Mouse (Mus musculus) heart, embryonic 15.5 days (tissue): ENCODE results near the gene Acp2. TPM values are rescaled to one million over a fixed set of nuclear protein-coding genes. Genes with fewer than 3 reads are reported as not detected.
"Not testable (repeated sequence)": the region's sequence is repeated elsewhere in the genome, so short reads cannot be mapped to it uniquely, and the experiment has no call there.

ENCODE experiments used
- ATAC-seq: fragments of 200-750 bp; cut with Nextera tagmentation; replicated peaks from 2 replicates; pipeline ENCODE4 v1.8.0; 2017; ENCODE audit warnings: low read depth, moderate TSS enrichment; ENCODE audit not compliant: insufficient number of reproducible peaks, insufficient read depth, low FRiP score
- H3K27ac ChIP-seq: fragments of 300-500 bp; sonication (generic); 2 replicates; pipeline ENCODE4 v1.5.1; 2015; ENCODE audit warnings: mild to moderate bottlenecking, inconsistent platforms
- H3K27me3 ChIP-seq: fragments of 300-500 bp; sonication (generic); 2 replicates; pipeline ENCODE4 v1.6.1; 2015; ENCODE audit warnings: inconsistent platforms
- H3K36me3 ChIP-seq: fragments of 300-500 bp; sonication (generic); 2 replicates; pipeline ENCODE4 v1.6.1; 2015; ENCODE audit warnings: mild to moderate bottlenecking, inconsistent platforms
- H3K4me1 ChIP-seq: fragments of 300-500 bp; sonication (generic); replicated peaks from 2 replicates; pipeline ENCODE4 v1.6.1; 2015; ENCODE audit warnings: inconsistent platforms
- H3K4me2 ChIP-seq: fragments of 300-500 bp; sonication (generic); 2 replicates; pipeline ENCODE4 v1.6.1; 2015; ENCODE audit warnings: inconsistent platforms, mild to moderate bottlenecking, moderate library complexity
- H3K4me3 ChIP-seq: fragments of 300-500 bp; sonication (generic); 2 replicates; pipeline ENCODE4 v1.5.1; 2015; ENCODE audit warnings: mild to moderate bottlenecking, inconsistent platforms
- H3K9ac ChIP-seq: fragments of 300-500 bp; sonication (generic); 2 replicates; pipeline ENCODE4 v1.6.1; 2015; ENCODE audit warnings: mild to moderate bottlenecking, inconsistent platforms
- H3K9me3 ChIP-seq: fragments of 300-500 bp; sonication (generic); replicated peaks from 2 replicates; pipeline ENCODE4 v1.6.1; 2016; ENCODE audit warnings: inconsistent platforms
- WGBS: fragments of 180-500 bp; shearing (Covaris S2); methylation state at CpG from one replicate; pipeline ENCODE4 v1.1.7; 2015; ENCODE audit warnings: mixed read lengths; 5-methylcytosine and 5-hydroxymethylcytosine counted together
- polyA plus RNA-seq: library from polyadenylated mRNA; unstranded; fragments of >200 nt; fragmentation: Nextera tagmentation; extraction: Ambion mirVana; gene quantifications from 2 replicates; pipeline ENCODE4 v1.2.1, GENCODE M21; 2015

Gene Acp2
- polyA plus RNA-seq, 1 experiment from 2014 or later, result 15.2 TPM

DNA sequence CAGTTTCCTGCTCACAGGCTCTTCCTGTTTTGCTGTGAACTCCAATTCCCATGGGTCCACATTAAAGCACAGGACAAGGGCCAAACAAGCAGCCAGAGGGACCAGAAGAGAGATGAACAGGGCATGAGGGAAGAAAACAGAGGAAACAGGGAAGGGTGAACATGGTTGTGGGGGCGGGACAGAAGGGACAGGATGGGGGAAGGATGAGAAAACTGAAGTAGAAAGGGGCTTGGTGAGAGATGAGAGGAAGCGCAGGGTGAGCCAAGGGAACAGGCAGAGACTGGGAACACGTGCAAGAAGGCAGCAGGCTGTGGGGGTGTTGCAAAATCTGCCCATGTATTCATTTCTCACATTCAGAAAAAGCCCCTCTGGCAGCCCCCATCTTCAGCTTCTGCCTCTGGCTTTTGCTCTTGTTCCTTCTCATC lies 6.1 kb upstream of the Acp2 start:
- Histone ChIP-seq H3K4me1 (peaks cover 14% of the 10 kb centered on the region), H3K27me3 (no peaks in the 10 kb centered on the region; the same call in 1 of the 2 replicates), H3K4me2 (no peak overlapping the region), H3K36me3 (no peaks in the 10 kb centered on the region), H3K9me3 (no peaks in the 10 kb centered on the region), H3K4me3 (no peak overlapping the region), H3K27ac (no peak overlapping the region; the same call in 1 of the 2 replicates), H3K9ac (no peak overlapping the region)
- no peak for ATAC-seq
- 47% methylated on average over 3 of the region's 3 CpGs for WGBS

- WGBS, result 87% methylated on average over 3 of the region's 3 CpGs
- H3K9me3 ChIP-seq, result no peaks in the 10 kb centered on the region
- no peak overlapping the region for H3K27ac ChIP-seq
- H3K36me3 ChIP-seq, result no peaks in the 10 kb centered on the region
- no peaks in the 10 kb centered on the region for H3K27me3 ChIP-seq
- H3K9ac ChIP-seq, result no peak overlapping the region
- H3K4me1 ChIP-seq, result peaks cover 26% of the 10 kb centered on the region
- H3K4me3 ChIP-seq, result no peak overlapping the region
- no peak overlapping the region for H3K4me2 ChIP-seq
- ATAC-seq, result no peak
Measured at GRCm38 (mm10) chr2:91198888-91199287, 3.8 kb upstream of the Acp2 start.

GRCm38 (mm10) chr2:91202972-91203656 lies 429 bp downstream of the Acp2 start:
- no peaks in the 10 kb centered on the region for H3K27me3 ChIP-seq
- WGBS, result 12% methylated on average over 20 of the region's 20 CpGs
- no peaks in the 10 kb centered on the region for H3K9me3 ChIP-seq
- peaks cover 27% of the 10 kb centered on the region for H3K36me3 ChIP-seq
- ATAC-seq, result no peak
- H3K4me3 ChIP-seq, result peak overlapping the region; percentile 63
- H3K4me2 ChIP-seq, result peak overlapping the region; percentile 61
- H3K9ac ChIP-seq, result peak overlapping the region; percentile 71
- peaks cover 15% of the 10 kb centered on the region for H3K4me1 ChIP-seq
- peak overlapping the region; percentile 96 for H3K27ac ChIP-seq

GRCm38 (mm10) chr2:91206254-91206775 lies 3.6 kb downstream of the Acp2 start:
- Histone ChIP-seq H3K27ac (no peak overlapping the region), H3K9ac (no peak overlapping the region), H3K27me3 (no peaks in the 10 kb centered on the region), H3K36me3 (peaks cover 56% of the 10 kb centered on the region), H3K9me3 (no peaks in the 10 kb centered on the region), H3K4me1 (peaks cover 15% of the 10 kb centered on the region), H3K4me2 (no peak overlapping the region), H3K4me3 (no peak overlapping the region)
- ATAC-seq, result no peak
- 89% methylated on average over 9 of the region's 9 CpGs for WGBS

DNA sequence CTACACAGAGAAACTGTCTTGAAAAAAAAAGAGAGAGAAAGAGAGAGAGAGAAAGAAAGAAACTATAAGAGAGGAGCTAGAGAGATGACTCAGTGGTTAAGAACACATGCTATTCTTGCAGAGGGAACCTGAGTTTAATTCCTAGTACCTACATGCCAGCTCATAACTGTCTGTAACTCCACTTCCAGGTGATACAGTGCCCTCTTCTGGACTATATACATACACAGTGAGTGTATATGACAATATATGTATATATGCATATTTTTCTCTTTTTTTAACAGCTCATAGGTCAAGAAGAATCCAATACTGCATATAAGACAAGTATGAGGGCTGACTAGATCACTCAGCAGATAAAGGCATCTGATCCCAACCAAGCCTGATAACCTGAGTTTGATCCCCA lies 10.6 kb downstream of the Acp2 start:
- no peak for ATAC-seq
- H3K27ac ChIP-seq, result no peak overlapping the region
- H3K9me3 ChIP-seq, result no peaks in the 10 kb centered on the region
- H3K9ac ChIP-seq, result no peak overlapping the region
- peaks cover 55% of the 10 kb centered on the region for H3K36me3 ChIP-seq
- H3K4me3 ChIP-seq, result no peak overlapping the region
- H3K4me2 ChIP-seq, result no peak overlapping the region
- H3K4me1 ChIP-seq, result no peaks in the 10 kb centered on the region
- H3K27me3 ChIP-seq, result no peaks in the 10 kb centered on the region

GRCm38 (mm10) chr2:91217032-91217431 lies 14.3 kb downstream of the Acp2 start:
- Histone ChIP-seq H3K4me1 (no peaks in the 10 kb centered on the region), H3K27me3 (no peaks in the 10 kb centered on the region), H3K4me2 (no peak overlapping the region), H3K4me3 (no peak overlapping the region), H3K9ac (no peak overlapping the region), H3K27ac (no peak overlapping the region), H3K36me3 (peaks cover 21% of the 10 kb centered on the region; the same call in 1 of the 2 replicates), H3K9me3 (no peaks in the 10 kb centered on the region)
- 55% methylated on average over 4 of the region's 4 CpGs for WGBS
- ATAC-seq, result no peak

DNA sequence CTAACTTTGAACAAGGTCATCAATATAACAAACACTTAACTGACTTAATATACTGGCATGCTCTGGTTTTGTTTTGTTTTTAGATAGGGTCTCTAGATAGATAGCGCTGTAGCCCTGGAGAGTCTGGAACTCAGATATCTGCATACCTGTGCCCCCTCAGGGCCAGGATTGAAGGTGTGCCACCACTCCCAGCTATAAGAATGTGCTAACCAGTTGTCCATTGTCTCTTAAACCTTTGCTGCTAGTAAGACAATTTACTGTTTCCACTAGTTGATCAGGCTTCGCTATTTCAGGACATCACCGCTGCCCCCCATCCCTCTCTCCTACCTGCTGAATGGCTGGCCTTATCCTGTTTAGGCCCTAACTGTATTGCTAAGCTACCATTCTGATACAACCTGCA lies 17.8 kb downstream of the Acp2 start:
- Histone ChIP-seq H3K27ac (no peak overlapping the region), H3K27me3 (no peaks in the 10 kb centered on the region), H3K4me1 (no peaks in the 10 kb centered on the region), H3K9me3 (no peaks in the 10 kb centered on the region), H3K4me3 (no peak overlapping the region), H3K4me2 (no peak overlapping the region), H3K36me3 (no peaks in the 10 kb centered on the region; the same call in 1 of the 2 replicates), H3K9ac (no peak overlapping the region)
- no peak for ATAC-seq
- WGBS, result 92% methylated on average over 3 of the region's 3 CpGs

DNA sequence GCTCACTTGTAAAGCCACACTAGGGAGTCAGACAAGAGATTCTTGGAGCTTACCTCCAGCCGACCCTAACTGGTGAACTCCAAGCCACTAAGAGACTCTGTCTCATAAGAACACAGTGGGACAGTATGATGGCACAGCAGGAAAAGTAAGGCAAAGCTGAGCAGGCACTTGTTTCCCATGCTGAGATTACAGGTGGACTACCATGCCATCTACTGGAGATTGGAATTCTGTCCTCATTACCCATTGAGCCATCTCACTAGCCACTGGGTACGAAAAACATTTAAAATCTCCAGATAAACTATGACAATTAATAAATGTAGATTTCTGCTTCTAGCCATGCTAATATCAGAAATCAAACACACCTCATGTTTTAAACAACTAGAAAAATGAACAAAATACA lies 20.9 kb downstream of the Acp2 start:
- Histone ChIP-seq H3K27ac (no peak overlapping the region), H3K4me1 (no peaks in the 10 kb centered on the region), H3K4me2 (no peak overlapping the region), H3K9ac (no peak overlapping the region), H3K4me3 (no peak overlapping the region), H3K9me3 (no peaks in the 10 kb centered on the region), H3K27me3 (no peaks in the 10 kb centered on the region), H3K36me3 (no peaks in the 10 kb centered on the region)
- ATAC-seq, result no peak
- 78% methylated on average over 2 of the region's 2 CpGs for WGBS

- no peaks in the 10 kb centered on the region for H3K4me1 ChIP-seq
- H3K4me3 ChIP-seq, result no peak overlapping the region
- H3K9ac ChIP-seq, result no peak overlapping the region
- no peak overlapping the region for H3K27ac ChIP-seq
- H3K9me3 ChIP-seq, result no peaks in the 10 kb centered on the region
- H3K4me2 ChIP-seq, result no peak overlapping the region
- 80% methylated on average over 2 of the region's 2 CpGs for WGBS
- no peak for ATAC-seq
- no peaks in the 10 kb centered on the region for H3K27me3 ChIP-seq
- no peaks in the 10 kb centered on the region for H3K36me3 ChIP-seq
Measured at GRCm38 (mm10) chr2:91229735-91230134, 27.1 kb downstream of the Acp2 start.

- Histone ChIP-seq H3K9me3 (no peaks in the 10 kb centered on the region), H3K36me3 (no peaks in the 10 kb centered on the region), H3K27me3 (no peaks in the 10 kb centered on the region), H3K4me1 (0 out of 2 replicates have a peak, but pooled peaks cover 2% of the 10 kb centered on the region), H3K4me2 (peak within 1 kb of the TSS; percentile 79), H3K27ac (peak within 1 kb of the TSS; percentile 93), H3K9ac (peak within 1 kb of the TSS; percentile 65), H3K4me3 (peak within 1 kb of the TSS; percentile 59)
- ATAC-seq, result peak; percentile 100
- under 1% methylated on average over 48 of the region's 48 CpGs for WGBS
Measured at GRCm38 (mm10) chr2:91236601-91237510, 34.2 kb downstream of the Acp2 start, which contains the start of gene Ddb2. Gene Ddb2 (minus strand): TSS chr2:91236982.

GRCm38 (mm10) chr2:91237511-91238080 lies 34.9 kb downstream of the Acp2 start:
- not testable (repeated sequence) for H3K36me3 ChIP-seq, H3K4me1 ChIP-seq, H3K9me3 ChIP-seq, H3K27me3 ChIP-seq
- 0 out of 2 replicates have a peak, but pooled peaks have one; percentile 3 for ATAC-seq
- Histone ChIP-seq H3K9ac (peak overlapping the region; percentile 65; the same call in 1 of the 2 replicates), H3K27ac (peak overlapping the region; percentile 93), H3K4me2 (peak overlapping the region; percentile 79), H3K4me3 (peak overlapping the region; percentile 59)
- WGBS, result 12% methylated on average over 4 of the region's 4 CpGs
